Mouse (Mus musculus): ENCODE results near the gene Rpl41.

GRCm38 (mm10) chr10:128499116-128499671 lies 49.9 kb downstream of the Rpl41 start:
- TF ChIP-seq CTCF (IDR thresholded peaks at IDR 0.05; ENCODE audit: low read depth) = no peak
- no peak; the same call in 1 of the 2 replicates for TF ChIP-seq EP300 (IDR thresholded peaks at IDR 0.05; ENCODE audit: low read depth)

All from liver, postnatal 0 days (tissue).